Mouse (Mus musculus) MN1 (cell line): Measurements from ENCODE around the gene Pnp.
"Not testable (repeated sequence)": the region's sequence is repeated elsewhere in the genome, so short reads cannot be mapped to it uniquely, and the experiment has no call there.

ENCODE experiments used
- DNase-seq: peaks from one replicate; pipeline ENCODE4 v3.0.0-alpha.2; 2016; ENCODE audit warnings: low spot score

The Pnp gene

DNA sequence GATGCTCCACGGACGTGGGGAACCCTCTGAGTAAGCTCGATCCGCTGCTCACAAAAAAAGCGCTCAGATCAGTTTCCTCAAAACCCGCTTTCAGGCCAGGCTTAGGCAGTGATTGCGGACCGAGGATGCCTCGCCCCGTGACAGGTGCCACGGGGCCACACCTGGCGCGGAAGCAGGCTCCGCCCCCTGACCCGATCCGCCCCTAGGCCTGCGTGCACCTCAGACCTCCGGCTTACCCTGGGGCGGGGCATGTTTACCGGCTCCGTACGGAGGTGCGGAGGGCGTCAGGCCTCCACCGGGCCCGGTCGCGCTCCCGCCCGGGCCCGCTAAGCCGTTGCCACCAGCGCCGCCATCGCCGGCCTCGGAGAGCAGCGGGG is 517 bp upstream of the Pnp start:
- peak; percentile 61 for DNase-seq

DNA sequence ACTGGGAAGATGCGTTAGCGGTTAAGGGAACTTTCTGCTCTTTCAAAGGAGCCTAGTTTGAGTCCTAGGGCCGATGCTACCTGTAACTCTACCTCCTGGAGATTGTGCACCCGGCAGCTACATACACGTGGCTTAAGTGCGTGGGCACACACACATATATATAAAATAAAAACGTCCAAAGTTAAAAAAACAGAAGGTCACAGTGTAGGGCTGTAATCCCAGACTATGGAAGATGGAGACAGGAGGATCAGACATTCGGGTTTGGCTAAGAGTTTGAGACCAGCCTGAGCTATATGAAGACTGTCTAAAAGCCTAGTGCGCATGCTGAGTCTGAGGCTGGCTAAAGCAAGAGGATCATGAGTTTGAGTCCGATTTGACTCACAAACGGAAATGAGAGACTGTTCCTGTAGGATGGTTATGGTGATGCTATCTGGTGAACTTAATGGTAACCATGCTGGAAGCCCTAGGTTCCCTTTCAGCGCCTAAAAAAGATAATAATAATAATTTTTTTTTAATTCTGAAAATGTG is 675 bp downstream of the Pnp start:
- peak; percentile 48 for DNase-seq

- no peak for DNase-seq
Measured at GRCm38 (mm10) chr14:50936649-50937048, 5.8 kb downstream of the Pnp start.

- DNase-seq, result no peak
Measured at GRCm38 (mm10) chr14:50938119-50938908, 7.4 kb downstream of the Pnp start.

- DNase-seq, result no peak
Measured at GRCm38 (mm10) chr14:50938940-50939339, 8.1 kb downstream of the Pnp start.

DNA sequence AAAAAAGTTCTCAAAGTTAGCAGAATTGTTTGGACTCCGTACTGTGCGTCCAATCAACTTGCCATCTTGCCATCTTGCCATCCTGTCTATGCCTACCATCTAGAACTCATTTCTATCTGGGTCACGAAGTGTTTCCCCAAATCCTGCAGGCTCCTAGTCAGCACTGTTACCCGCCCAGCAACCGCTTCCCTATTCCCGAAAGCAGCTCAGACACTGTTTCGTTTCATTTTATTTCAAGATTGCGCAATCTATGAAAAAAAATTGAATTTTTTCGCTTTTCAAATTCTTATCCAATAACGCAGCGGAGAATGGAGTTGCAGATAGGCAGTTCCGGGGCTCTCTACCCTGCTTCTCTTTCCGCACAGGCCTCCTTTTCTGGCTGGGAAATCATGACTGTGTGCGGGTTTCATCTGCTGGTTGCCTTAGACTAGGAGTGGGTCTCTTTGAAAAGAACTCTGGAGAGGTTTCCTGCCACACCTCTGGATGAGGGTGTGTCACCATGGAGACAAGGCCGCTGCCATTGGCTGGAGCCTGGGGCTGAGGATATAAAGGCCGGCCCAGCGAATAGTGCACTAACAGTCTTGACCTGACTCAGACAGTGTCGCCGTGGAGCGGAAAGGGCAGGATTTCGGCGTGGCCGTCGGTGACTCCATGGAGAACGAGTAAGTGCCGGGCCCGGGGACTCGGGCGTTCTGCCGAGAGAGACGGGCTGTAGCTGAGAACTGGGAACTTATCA is 13.2 kb downstream of the Pnp start, which contains the start of gene Gm49342:
Gm49342 (plus strand) TSS at position 586 of the 736 bp plus-strand sequence.
- DNase-seq, result peak; percentile 94

- not testable (repeated sequence) for DNase-seq
Measured at GRCm38 (mm10) chr14:50944668-50945033, 13.8 kb downstream of the Pnp start.

DNA sequence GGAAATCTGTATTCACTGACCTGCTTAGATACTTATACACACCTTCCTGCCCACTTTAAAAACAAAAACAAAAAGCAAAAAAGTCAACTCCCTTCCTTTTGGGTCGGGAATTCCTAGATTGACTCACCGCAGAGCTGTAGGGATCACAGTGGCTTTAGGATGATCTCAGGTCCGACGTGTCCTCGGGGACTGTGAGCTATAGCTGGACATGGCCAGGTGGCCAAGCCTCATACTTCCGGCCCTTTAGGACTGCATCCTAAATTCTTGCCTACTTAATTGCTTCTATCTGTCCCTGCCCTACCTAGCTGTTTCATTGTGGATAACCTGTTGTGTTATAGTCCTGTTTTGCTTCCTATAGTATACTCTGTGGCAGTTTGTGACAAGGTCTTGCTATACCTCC is 14.2 kb downstream of the Pnp start:
- not testable (repeated sequence) for DNase-seq

GRCm38 (mm10) chr14:50945526-50945925 is 14.6 kb downstream of the Pnp start:
- not testable (repeated sequence) for DNase-seq

- no peak for DNase-seq
Measured at GRCm38 (mm10) chr14:50955487-50955886, 24.6 kb downstream of the Pnp start.

DNA sequence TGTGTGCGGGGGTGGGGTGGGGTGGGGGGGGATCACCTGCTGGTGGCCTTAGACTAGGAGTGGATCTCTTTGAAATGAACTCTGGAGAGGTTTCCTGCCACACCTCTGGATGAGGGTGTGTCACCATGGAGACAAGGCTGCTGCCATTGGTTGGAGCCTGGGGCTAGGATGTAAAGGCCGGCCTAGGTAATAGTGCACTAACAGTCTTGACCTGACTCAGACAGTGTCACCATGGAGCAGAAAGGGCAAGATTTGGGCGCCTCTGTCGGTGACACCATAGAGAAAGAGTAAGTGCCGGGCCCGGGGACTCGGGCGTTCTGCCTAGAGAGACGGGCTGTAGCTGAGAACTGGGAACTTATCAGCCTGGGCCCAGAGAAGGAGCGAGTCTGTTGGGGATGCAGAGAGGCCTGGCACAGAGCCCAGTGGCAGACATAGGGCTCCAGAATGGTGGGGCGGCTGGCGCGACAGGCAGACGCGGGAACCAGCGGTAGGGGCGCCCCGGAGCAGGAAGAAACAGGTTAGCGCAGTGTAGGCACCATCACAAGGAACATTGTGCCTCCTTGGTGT is 25.1 kb downstream of the Pnp start, which contains the start of gene Pnp2:
Pnp2 (plus strand) TSS at position 51 of the 567 bp plus-strand sequence.
- DNase-seq, result not testable (repeated sequence)

- DNase-seq, result not testable (repeated sequence)
Measured at GRCm38 (mm10) chr14:50956724-50957123, 25.8 kb downstream of the Pnp start.

- DNase-seq, result not testable (repeated sequence)
Measured at GRCm38 (mm10) chr14:50957146-50957545, 26.3 kb downstream of the Pnp start.

DNA sequence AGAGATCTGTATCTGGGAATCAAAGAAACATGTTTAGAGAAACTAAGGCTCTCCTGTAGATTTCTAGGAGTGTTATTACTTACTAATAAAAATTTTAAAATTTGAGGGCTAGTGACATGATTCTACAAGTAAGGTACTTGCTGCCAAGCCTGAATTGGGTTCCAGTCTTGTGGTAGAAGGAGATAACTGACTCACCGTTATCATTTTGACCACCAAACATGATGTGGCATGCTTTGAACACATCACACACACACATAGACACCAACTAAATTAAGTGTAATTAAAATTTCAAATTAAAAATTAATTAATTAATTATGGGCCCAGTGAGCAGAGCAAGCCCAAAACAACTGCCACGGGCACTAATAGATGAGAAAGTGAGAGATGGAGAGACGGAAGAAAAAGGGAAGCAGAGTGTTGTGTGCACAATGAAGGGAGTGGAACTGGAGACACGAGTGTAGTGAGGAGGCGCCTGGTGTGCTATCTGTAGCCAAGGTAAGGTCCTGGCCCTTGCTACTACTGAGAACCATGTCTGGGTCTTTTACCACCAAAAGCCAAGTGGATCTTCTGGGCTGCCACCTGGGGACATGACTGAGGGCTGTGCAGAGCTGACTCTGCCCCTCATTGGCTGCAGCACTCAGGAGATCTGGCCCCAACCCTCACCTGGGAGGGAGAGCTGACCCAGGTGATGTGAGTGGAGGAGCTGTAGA is 27.6 kb downstream of the Pnp start:
- DNase-seq, result not testable (repeated sequence)

DNA sequence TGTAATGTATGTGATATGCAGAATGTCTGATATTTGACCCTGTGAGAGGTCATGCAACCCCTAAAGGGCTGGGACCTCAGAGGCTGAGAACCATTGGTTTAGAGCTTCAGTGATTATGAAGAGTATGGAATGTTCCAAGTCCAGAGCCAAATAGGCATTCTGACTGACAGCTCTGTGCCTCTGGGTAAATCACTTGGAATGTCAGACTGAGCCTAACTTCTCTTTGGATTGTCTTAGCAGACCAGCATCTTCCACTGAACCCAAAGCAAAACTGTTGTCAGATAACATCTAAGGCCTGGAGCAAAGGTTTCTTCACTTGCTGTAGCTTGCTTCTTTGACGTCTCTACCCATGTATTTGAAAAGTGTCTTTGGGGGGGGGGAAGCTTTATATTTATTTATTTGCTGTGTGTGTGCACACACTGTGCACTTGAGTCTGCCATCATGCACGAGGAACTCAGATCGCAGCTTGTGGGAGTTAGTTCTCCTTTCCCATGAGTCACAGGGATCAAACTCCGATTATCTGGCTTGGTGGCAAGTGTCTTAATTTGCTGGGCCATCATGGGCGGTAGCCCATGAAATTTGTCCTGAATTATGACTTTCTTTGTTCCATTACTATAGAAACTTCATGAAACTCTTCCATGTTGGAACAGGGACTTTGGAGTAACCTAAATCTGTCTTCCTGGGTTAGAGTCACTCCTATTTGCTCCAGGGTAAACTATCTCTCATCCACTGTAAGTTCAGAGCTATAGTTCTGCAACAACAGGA is 37.5 kb downstream of the Pnp start:
- no peak for DNase-seq

DNA sequence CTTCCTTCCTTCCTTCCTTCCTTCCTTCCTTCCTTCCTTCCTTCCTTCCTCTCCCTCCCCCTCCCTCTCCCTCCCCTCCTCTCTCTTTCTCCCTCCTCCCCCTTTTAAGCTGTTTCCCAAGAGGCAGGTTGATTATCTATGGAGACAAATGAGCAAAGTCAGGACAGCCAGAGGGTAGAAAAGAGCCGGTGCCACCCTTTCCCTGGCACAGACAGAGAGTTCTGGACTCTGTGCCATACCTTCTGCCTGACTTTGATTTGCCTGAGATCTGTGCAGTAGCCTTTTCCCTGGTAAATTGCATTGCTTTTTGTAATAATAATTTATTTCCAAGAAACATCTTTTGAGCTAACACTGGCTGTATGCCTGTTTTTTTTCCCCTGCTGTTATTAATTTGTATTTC is 38.2 kb downstream of the Pnp start:
- no peak for DNase-seq

- DNase-seq, result no peak
Measured at GRCm38 (mm10) chr14:50969558-50970544, 39.0 kb downstream of the Pnp start.

DNA sequence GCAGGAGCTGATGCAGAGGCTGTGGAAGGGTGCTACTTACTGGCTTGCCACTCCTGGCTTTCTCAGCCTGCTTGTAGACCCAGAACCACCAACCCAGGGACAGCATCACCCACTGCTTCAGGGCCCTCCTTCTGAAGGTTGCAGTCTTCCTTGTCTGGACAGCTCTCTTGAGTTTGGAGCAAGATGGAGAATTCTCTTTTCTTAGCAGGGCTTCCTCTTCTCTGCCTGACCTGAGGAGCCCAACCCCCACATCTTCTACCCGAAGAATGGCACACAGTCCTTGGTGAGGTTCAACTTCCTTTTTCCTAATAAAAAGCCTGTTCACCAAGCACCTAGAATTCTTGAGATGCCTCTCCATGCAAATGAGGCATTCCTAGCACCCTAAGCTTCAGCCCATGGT is 39.9 kb downstream of the Pnp start:
- no peak for DNase-seq

GRCm38 (mm10) chr14:50973054-50973453 is 42.2 kb downstream of the Pnp start:
- DNase-seq, result not testable (repeated sequence)

DNA sequence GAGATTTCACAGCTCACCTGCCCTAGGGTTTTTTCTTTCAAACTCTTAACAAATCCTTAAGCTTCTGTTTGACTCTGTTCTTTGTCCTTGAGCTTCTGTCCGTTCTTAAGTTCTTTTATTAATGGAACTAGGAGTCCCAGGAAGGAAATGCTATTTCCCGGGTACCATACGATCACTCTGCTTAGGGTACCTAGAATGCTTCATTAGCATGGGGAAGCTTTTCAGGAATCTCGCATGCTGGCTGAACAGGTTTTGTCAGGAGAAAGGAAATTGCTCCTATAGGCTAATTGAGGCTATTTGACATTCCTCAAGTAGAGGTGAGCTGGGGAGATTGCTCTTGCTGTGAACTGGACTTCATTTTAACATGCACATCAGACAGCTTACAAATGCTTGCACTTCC is 42.8 kb downstream of the Pnp start:
- no peak for DNase-seq
